Mouse (Mus musculus) adipose tissue, adult 10 weeks (tissue): ENCODE data around the gene Sdk1. TPM values are rescaled to one million over a fixed set of nuclear protein-coding genes. Genes with fewer than 3 reads are reported as not detected.

Experiments
- polyA plus RNA-seq: library from polyadenylated mRNA; stranded (reverse); fragments of 350-450 nt; fragmentation: Illumina TruSeq; extraction: RNeasy Lipid Tissue Mini Kit (QIAGEN cat#74804); gene quantifications from one replicate; pipeline ENCODE4 v1.2.3, GENCODE M21; 2014; ENCODE audit warnings: low read depth, low replicate concordance

Gene Sdk1
- polyA plus RNA-seq: 4.2 TPM

DNA sequence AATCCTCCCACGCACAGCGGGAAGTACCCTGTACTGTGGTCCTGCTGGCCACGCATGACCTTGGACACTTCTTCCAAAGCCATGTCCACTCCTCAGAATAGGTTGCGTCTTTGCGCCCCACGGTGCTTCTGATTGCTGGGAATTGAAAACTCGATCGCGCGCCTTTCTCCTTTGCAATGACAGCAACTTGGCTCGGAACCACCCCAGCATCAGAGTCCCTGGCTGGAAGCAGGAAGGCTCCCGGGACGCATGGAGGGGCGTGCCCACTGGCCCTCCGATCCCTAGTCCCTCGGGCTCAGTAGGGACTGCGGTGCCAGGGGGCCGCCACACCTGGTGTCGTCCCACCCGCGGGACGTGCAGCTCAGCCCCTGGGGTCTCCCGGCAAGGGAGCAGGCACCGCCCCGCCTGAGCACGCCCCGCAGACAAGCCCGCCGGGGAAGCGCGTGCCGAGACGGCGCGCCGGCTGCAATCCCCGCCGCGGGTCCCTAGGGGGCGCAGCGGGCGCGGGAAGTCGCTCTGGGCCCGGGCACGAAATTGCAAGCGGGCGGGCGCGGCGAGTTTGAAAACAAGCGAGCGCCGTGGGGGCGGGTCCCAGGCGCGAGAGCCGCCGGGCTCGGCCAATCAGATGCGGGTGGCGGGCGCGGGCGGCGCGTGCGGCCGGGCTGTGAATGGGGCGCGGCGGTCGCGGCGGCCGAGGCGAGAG, at the start of gene Sdk1:
Gene Sdk1 (plus strand): TSS at position 650 of the 703 bp plus-strand sequence.

Other genes starting within 250 kb of the Sdk1 start
- 1.5 TPM for gene Card11, start 240.9 kb upstream of the Sdk1 start, polyA plus RNA-seq